Mouse (Mus musculus): ENCODE measurements around the gene Ptpro. TPM values are rescaled to one million over a fixed set of nuclear protein-coding genes. Genes with fewer than 3 reads are reported as not detected.

Gene Ptpro
- polyA plus RNA-seq, 2 experiments from 2014 or later: 0.29 TPM; not detected in 1

GRCm38 (mm10) chr6:137294973-137295820 lies 43.1 kb downstream of the Ptpro start:
- no peak for ATAC-seq

GRCm38 (mm10) chr6:137302561-137302960 lies 50.4 kb downstream of the Ptpro start:
- no peak for ATAC-seq

GRCm38 (mm10) chr6:137303824-137304223 lies 51.7 kb downstream of the Ptpro start:
- no peak for ATAC-seq

GRCm38 (mm10) chr6:137315265-137315664 lies 63.1 kb downstream of the Ptpro start:
- ATAC-seq: no peak

GRCm38 (mm10) chr6:137316358-137316757 lies 64.2 kb downstream of the Ptpro start:
- no peak for ATAC-seq

GRCm38 (mm10) chr6:137317509-137317908 lies 65.4 kb downstream of the Ptpro start:
- ATAC-seq: no peak

- no peak for ATAC-seq
Measured at GRCm38 (mm10) chr6:137318242-137318861, 66.2 kb downstream of the Ptpro start.

- ATAC-seq: no peak
Measured at GRCm38 (mm10) chr6:137319658-137320057, 67.5 kb downstream of the Ptpro start.

- no peak for ATAC-seq
Measured at GRCm38 (mm10) chr6:137327718-137328117, 75.6 kb downstream of the Ptpro start.

- no peak for ATAC-seq
Measured at GRCm38 (mm10) chr6:137328228-137328627, 76.1 kb downstream of the Ptpro start.

GRCm38 (mm10) chr6:137330782-137331181 lies 78.7 kb downstream of the Ptpro start:
- no peak for ATAC-seq

- ATAC-seq: no peak
Measured at GRCm38 (mm10) chr6:137331826-137332225, 79.7 kb downstream of the Ptpro start.

GRCm38 (mm10) chr6:137339071-137339470 lies 87.0 kb downstream of the Ptpro start:
- ATAC-seq: no peak

- ATAC-seq: no peak
Measured at GRCm38 (mm10) chr6:137343688-137344441, 91.7 kb downstream of the Ptpro start.

GRCm38 (mm10) chr6:137360166-137360565 lies 108.0 kb downstream of the Ptpro start:
- no peak for ATAC-seq

GRCm38 (mm10) chr6:137362216-137362615 lies 110.1 kb downstream of the Ptpro start:
- ATAC-seq: no peak

GRCm38 (mm10) chr6:137364681-137365080 lies 112.6 kb downstream of the Ptpro start:
- no peak for ATAC-seq

- no peak for ATAC-seq
Measured at GRCm38 (mm10) chr6:137365637-137366036, 113.5 kb downstream of the Ptpro start.

- no peak for ATAC-seq
Measured at GRCm38 (mm10) chr6:137370745-137371144, 118.6 kb downstream of the Ptpro start.

GRCm38 (mm10) chr6:137371455-137371854 lies 119.3 kb downstream of the Ptpro start:
- ATAC-seq: no peak

GRCm38 (mm10) chr6:137373920-137374319 lies 121.8 kb downstream of the Ptpro start:
- no peak for ATAC-seq

GRCm38 (mm10) chr6:137382546-137382945 lies 130.4 kb downstream of the Ptpro start:
- no peak for ATAC-seq

- ATAC-seq: no peak
Measured at GRCm38 (mm10) chr6:137386344-137386743, 134.2 kb downstream of the Ptpro start.

All from CD4-positive, CD25-positive, alpha-beta regulatory T cell, adult 4 months (primary cell).